Mouse (Mus musculus): ENCODE measurements at regions not wholly inside any gene's neighbourhood (a gene's known extent, or its start where the extent isn't known, plus 50 kb on each side); places are given as distances from the start of the nearest gene placed in this dataset.

DNA sequence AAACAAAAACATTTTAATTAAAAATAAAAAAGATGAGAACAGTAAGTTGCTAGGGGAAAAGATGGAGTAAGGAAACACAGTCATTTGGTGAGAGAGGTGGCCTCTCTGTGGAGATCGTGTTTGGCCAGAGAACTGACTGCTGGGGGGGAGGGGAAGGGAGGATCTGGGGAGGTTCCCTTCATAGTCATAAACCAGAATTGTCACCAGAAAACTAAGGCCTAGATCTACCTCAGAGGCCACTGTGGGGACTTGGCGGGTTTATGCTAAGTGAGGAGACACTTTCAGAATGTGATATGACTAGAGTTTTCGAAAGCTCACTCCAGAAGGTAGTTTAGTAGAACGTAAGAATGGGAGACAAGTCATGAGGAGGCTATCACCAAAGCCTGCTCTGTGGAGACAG, 339.4 kb upstream of the Rnaseh2b start:
- TF ChIP-seq CTCF (IDR thresholded peaks at IDR 0.05; ENCODE audit: low read depth, low read length) (no peak), GATA1 (IDR thresholded peaks at IDR 0.05; ENCODE audit: borderline replicate concordance, low read length) (no peak), TAL1 (conservative IDR thresholded peaks at IDR 0.05; ENCODE audit: low read depth, low read length) (no peak), POLR2AphosphoS5 (IDR thresholded peaks at IDR 0.05; ENCODE audit: insufficient replicate concordance, low read depth, low read length) (no peak), GATA2 (IDR thresholded peaks at IDR 0.05; ENCODE audit: borderline replicate concordance, low read depth, low read length) (no peak)

Measured in G1E (cell line).